Mouse (Mus musculus): ENCODE results near the gene Ppp1r8. TPM values are rescaled to one million over a fixed set of nuclear protein-coding genes. Genes with fewer than 3 reads are reported as not detected.

Gene Ppp1r8
- polyA plus RNA-seq, 2 experiments = 66.2 to 91.6 TPM

DNA sequence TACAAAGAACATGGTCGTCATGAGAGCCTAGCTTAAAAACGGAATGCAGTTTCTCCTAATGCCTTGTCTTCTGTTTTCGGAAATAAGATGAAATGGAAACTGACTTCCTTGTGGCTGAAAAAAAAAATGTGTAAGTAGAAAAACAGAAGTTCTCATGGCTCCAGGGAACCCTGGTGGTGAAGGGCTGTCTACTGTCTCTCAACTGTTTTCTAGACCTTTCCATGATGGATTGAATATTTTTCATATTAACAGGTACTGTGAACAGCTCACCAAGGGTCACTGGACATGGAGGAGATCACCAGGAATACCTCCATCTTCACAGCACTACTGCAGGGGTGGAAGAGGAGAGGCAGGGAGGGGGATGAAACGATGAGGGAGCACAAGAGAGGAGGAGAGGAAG is 44.9 kb downstream of the Ppp1r8 start:
- no peak overlapping the region for H3K4me2 ChIP-seq (replicated peaks; ENCODE audit: low read depth, low read length, severe bottlenecking)
- no peak for DNase-seq (ENCODE audit: low spot score)
- peaks cover 12% of the 10 kb centered on the region for H3K27me3 ChIP-seq (ENCODE audit: control insufficient read depth, insufficient read depth, low read length)
- ATAC-seq (ENCODE audit: low FRiP score, low read depth) = no peak
- no peaks in the 10 kb centered on the region for H3K36me3 ChIP-seq (ENCODE audit: control insufficient read depth, insufficient read depth, low read length)
- no peak overlapping the region for H3K27ac ChIP-seq (replicated peaks; ENCODE audit: low read depth, low read length)
- TF ChIP-seq POLR2A (IDR thresholded peaks at IDR 0.05; ENCODE audit: borderline replicate concordance, extremely low read depth, insufficient read depth, insufficient read length) = no peak
- H3K9ac ChIP-seq (ENCODE audit: low read depth, low read length, severe bottlenecking) = no peak overlapping the region
- no peaks in the 10 kb centered on the region for H3K9me3 ChIP-seq (ENCODE audit: control insufficient read depth, low read length)
- 71% methylated on average over 4 of the region's 4 CpGs for WGBS
- H3K4me3 ChIP-seq (replicated peaks; ENCODE audit: low read length) = no peak overlapping the region
- no peaks in the 10 kb centered on the region for H3K4me1 ChIP-seq (ENCODE audit: control insufficient read depth, insufficient read depth, low read length)

DNA sequence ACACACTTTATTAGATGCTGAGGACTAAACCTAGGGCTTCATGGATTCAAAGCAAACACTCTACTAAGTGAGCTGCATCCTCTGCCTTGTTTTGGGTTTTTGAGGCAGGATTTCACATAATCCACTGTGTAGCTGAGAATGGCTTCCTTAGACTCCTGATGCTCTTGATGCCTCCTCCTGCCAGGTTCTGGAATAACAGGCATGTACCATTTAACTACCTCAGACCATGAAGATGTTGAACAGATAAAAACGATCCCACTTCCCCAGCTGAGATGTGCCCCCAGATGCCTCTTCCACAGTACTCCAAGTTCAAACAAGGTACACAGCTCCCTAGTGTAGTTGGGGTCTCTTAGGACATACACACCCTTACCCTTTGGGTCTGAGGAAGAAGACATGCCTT is 45.5 kb downstream of the Ppp1r8 start:
- H3K9me3 ChIP-seq (ENCODE audit: control insufficient read depth, low read length) = no peaks in the 10 kb centered on the region
- H3K36me3 ChIP-seq (ENCODE audit: control insufficient read depth, insufficient read depth, low read length) = no peaks in the 10 kb centered on the region
- H3K27me3 ChIP-seq (ENCODE audit: control insufficient read depth, insufficient read depth, low read length) = peaks cover 12% of the 10 kb centered on the region
- H3K4me2 ChIP-seq (replicated peaks; ENCODE audit: low read depth, low read length, severe bottlenecking) = no peak overlapping the region
- no peak for ATAC-seq (ENCODE audit: low FRiP score, low read depth)
- DNase-seq (ENCODE audit: low spot score) = no peak
- no peak overlapping the region for H3K27ac ChIP-seq (replicated peaks; ENCODE audit: low read depth, low read length)
- H3K4me1 ChIP-seq (ENCODE audit: control insufficient read depth, insufficient read depth, low read length) = no peaks in the 10 kb centered on the region
- WGBS = 79% methylated on average over 1 of the region's 1 CpGs
- no peak overlapping the region for H3K4me3 ChIP-seq (replicated peaks; ENCODE audit: low read length)
- no peak for TF ChIP-seq POLR2A (IDR thresholded peaks at IDR 0.05; ENCODE audit: borderline replicate concordance, extremely low read depth, insufficient read depth, insufficient read length)
- H3K9ac ChIP-seq (ENCODE audit: low read depth, low read length, severe bottlenecking) = no peak overlapping the region

DNA sequence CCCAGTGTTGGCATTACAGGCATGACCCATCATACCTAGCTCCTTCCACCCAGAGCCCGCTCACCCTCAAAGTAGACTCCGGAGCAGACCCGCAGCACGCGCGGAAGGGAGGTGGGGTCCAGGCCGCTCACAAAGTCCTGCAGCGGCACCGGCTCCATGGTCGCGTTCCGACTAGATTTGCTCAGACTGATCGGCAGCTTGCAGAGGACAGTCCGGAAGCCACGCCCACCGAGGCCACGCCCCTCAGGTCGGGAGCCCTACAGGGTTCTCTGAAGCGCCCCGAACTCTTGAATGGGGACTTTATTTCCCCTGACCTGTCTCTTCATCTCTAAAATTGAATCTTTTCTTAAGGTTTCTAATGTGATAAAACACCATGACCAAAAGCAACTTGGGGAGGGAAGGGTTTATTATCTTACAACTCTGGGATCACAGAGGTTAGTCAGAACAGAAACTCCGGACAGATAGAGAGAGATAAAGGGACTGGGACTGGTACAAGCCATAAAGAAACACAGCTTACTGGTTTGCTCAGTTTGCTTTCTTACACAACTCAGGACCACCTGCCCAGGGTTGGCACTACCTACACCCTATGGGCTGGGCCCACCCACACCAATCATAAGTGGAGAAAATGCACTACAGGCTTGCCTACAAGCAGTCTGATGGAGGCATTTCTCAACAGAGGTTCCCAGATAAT is 46.6 kb downstream of the Ppp1r8 start, which contains the start of gene Themis2:
Themis2 (minus strand) TSS at position 192 of the 691 bp plus-strand sequence.
- H3K36me3 ChIP-seq (ENCODE audit: control insufficient read depth, insufficient read depth, low read length) = no peaks in the 10 kb centered on the region
- TF ChIP-seq POLR2A (IDR thresholded peaks at IDR 0.05; ENCODE audit: borderline replicate concordance, extremely low read depth, insufficient read depth, insufficient read length) = no peak
- peaks cover 12% of the 10 kb centered on the region for H3K27me3 ChIP-seq (ENCODE audit: control insufficient read depth, insufficient read depth, low read length)
- H3K4me1 ChIP-seq (ENCODE audit: control insufficient read depth, insufficient read depth, low read length) = no peaks in the 10 kb centered on the region
- ATAC-seq (ENCODE audit: low FRiP score, low read depth) (no peak), DNase-seq (ENCODE audit: low spot score) (peak; percentile 18)
- no peaks in the 10 kb centered on the region for H3K9me3 ChIP-seq (ENCODE audit: control insufficient read depth, low read length)
- peak within 1 kb of the TSS; percentile 49 for H3K4me2 ChIP-seq (replicated peaks; ENCODE audit: low read depth, low read length, severe bottlenecking)
- H3K27ac ChIP-seq (replicated peaks; ENCODE audit: low read depth, low read length) = no peak within 1 kb of the TSS
- peak within 1 kb of the TSS; percentile 5; the same call in 1 of the 2 replicates for H3K9ac ChIP-seq (ENCODE audit: low read depth, low read length, severe bottlenecking)
- 2% methylated on average over 21 of the region's 21 CpGs for WGBS
- H3K4me3 ChIP-seq (replicated peaks; ENCODE audit: low read length) = peak within 1 kb of the TSS; percentile 29

DNA sequence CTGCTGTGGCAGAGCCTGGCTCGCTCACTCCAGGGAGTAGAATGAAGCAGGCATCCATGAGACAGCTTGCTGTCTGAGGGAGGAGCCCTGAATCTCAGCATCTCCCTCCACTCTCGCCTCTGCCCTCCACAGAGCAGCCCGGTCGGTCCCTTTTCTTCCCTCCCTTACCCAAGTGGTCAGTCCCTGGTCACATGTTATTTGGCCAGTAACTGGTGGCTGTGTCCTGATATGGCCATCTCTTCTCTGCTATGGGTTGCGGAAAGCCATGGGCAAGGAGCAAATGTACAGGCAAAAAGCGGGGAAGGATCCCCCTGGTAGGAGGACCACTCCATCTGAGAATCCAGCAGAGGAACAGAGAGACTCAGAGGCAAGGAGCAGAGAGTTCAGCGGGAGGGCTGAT is 47.8 kb downstream of the Ppp1r8 start:
- DNase-seq (ENCODE audit: low spot score) (no peak), ATAC-seq (ENCODE audit: low FRiP score, low read depth) (no peak)
- H3K36me3 ChIP-seq (ENCODE audit: control insufficient read depth, insufficient read depth, low read length) = no peaks in the 10 kb centered on the region
- no peak overlapping the region for H3K4me3 ChIP-seq (replicated peaks; ENCODE audit: low read length)
- no peak for TF ChIP-seq POLR2A (IDR thresholded peaks at IDR 0.05; ENCODE audit: borderline replicate concordance, extremely low read depth, insufficient read depth, insufficient read length)
- H3K27ac ChIP-seq (replicated peaks; ENCODE audit: low read depth, low read length) = no peak overlapping the region
- 59% methylated on average over 7 of the region's 7 CpGs for WGBS
- H3K4me2 ChIP-seq (replicated peaks; ENCODE audit: low read depth, low read length, severe bottlenecking) = no peak overlapping the region
- no peak overlapping the region for H3K9ac ChIP-seq (ENCODE audit: low read depth, low read length, severe bottlenecking)
- H3K9me3 ChIP-seq (ENCODE audit: control insufficient read depth, low read length) = no peaks in the 10 kb centered on the region
- H3K4me1 ChIP-seq (ENCODE audit: control insufficient read depth, insufficient read depth, low read length) = no peaks in the 10 kb centered on the region
- peaks cover 12% of the 10 kb centered on the region for H3K27me3 ChIP-seq (ENCODE audit: control insufficient read depth, insufficient read depth, low read length)

DNA sequence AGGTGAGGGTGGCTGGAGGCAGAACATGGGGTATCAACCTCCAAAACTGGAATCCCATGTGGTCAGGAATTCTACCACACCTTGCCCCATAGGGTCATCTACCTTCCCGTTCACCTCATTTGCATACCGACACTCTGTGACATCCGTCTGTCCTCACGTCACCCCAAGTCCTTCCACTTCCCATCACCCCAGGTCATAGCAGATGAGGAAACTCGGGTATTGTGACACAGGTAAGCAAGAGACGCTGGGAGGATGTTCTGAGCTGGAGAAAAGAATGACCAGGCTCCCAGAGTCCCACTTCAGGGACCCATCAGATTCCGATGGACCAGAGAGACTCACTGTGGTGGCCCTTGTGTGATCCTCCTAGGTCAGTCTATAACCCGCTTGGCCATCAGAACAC is 48.2 kb downstream of the Ppp1r8 start:
- ATAC-seq (ENCODE audit: low FRiP score, low read depth) (no peak), DNase-seq (ENCODE audit: low spot score) (no peak)
- Histone ChIP-seq H3K36me3 (ENCODE audit: control insufficient read depth, insufficient read depth, low read length) (no peaks in the 10 kb centered on the region), H3K4me2 (replicated peaks; ENCODE audit: low read depth, low read length, severe bottlenecking) (no peak overlapping the region), H3K9ac (ENCODE audit: low read depth, low read length, severe bottlenecking) (no peak overlapping the region), H3K4me1 (ENCODE audit: control insufficient read depth, insufficient read depth, low read length) (no peaks in the 10 kb centered on the region), H3K27ac (replicated peaks; ENCODE audit: low read depth, low read length) (no peak overlapping the region), H3K4me3 (replicated peaks; ENCODE audit: low read length) (no peak overlapping the region), H3K27me3 (ENCODE audit: control insufficient read depth, insufficient read depth, low read length) (peaks cover 12% of the 10 kb centered on the region), H3K9me3 (ENCODE audit: control insufficient read depth, low read length) (no peaks in the 10 kb centered on the region)
- TF ChIP-seq POLR2A (IDR thresholded peaks at IDR 0.05; ENCODE audit: borderline replicate concordance, extremely low read depth, insufficient read depth, insufficient read length) = no peak
- 66% methylated on average over 8 of the region's 8 CpGs for WGBS

All from limb, embryonic 14.5 days (tissue).